Mouse (Mus musculus): ENCODE results near the gene Rybp. TPM values are rescaled to one million over a fixed set of nuclear protein-coding genes. Genes with fewer than 3 reads are reported as not detected.

Rybp gene
- polyA plus RNA-seq, 1 experiment from 2014 or later, result 9.8 TPM

GRCm38 (mm10) chr6:100278841-100279240, 8.4 kb downstream of the Rybp start:
- Histone ChIP-seq H3K27ac (ENCODE audit: low read depth, low read length) (no peak overlapping the region), H3K27me3 (ENCODE audit: control insufficient read depth, insufficient read depth, low read length) (no peaks in the 10 kb centered on the region), H3K4me2 (replicated peaks; ENCODE audit: low read depth, low read length) (no peak overlapping the region), H3K9me3 (ENCODE audit: control insufficient read depth, low read length) (no peaks in the 10 kb centered on the region), H3K9ac (ENCODE audit: low read depth, low read length) (no peak overlapping the region), H3K4me1 (replicated peaks; ENCODE audit: control insufficient read depth, insufficient read depth, low read length) (0 out of 2 replicates have a peak, but pooled peaks cover 2% of the 10 kb centered on the region), H3K36me3 (ENCODE audit: control insufficient read depth, insufficient read depth, low read length) (no peaks in the 10 kb centered on the region), H3K4me3 (ENCODE audit: low read depth, low read length) (no peak overlapping the region)
- 84% methylated on average over 1 of the region's 1 CpGs for WGBS
- ATAC-seq (ENCODE audit: low FRiP score) (no peak), DNase-seq (ENCODE audit: low spot score) (no peak)

GRCm38 (mm10) chr6:100276344-100276743, 10.9 kb downstream of the Rybp start:
- ATAC-seq (ENCODE audit: low FRiP score), result no peak
- Histone ChIP-seq H3K4me2 (replicated peaks; ENCODE audit: low read depth, low read length) (no peak overlapping the region), H3K27ac (ENCODE audit: low read depth, low read length) (no peak overlapping the region), H3K36me3 (ENCODE audit: control insufficient read depth, insufficient read depth, low read length) (no peaks in the 10 kb centered on the region), H3K9me3 (ENCODE audit: control insufficient read depth, low read length) (no peaks in the 10 kb centered on the region), H3K4me3 (ENCODE audit: low read depth, low read length) (no peak overlapping the region), H3K4me1 (replicated peaks; ENCODE audit: control insufficient read depth, insufficient read depth, low read length) (0 out of 2 replicates have a peak, but pooled peaks cover 2% of the 10 kb centered on the region), H3K27me3 (ENCODE audit: control insufficient read depth, insufficient read depth, low read length) (no peaks in the 10 kb centered on the region), H3K9ac (ENCODE audit: low read depth, low read length) (no peak overlapping the region)
- DNase-seq (ENCODE audit: low spot score), result no peak
- 86% methylated on average over 3 of the region's 3 CpGs for WGBS

- Histone ChIP-seq H3K36me3 (ENCODE audit: control insufficient read depth, insufficient read depth, low read length) (no peaks in the 10 kb centered on the region), H3K4me2 (replicated peaks; ENCODE audit: low read depth, low read length) (no peak overlapping the region), H3K27me3 (ENCODE audit: control insufficient read depth, insufficient read depth, low read length) (no peaks in the 10 kb centered on the region), H3K4me1 (replicated peaks; ENCODE audit: control insufficient read depth, insufficient read depth, low read length) (0 out of 2 replicates have a peak, but pooled peaks cover 2% of the 10 kb centered on the region), H3K9ac (ENCODE audit: low read depth, low read length) (no peak overlapping the region), H3K4me3 (ENCODE audit: low read depth, low read length) (no peak overlapping the region), H3K9me3 (ENCODE audit: control insufficient read depth, low read length) (no peaks in the 10 kb centered on the region), H3K27ac (ENCODE audit: low read depth, low read length) (no peak overlapping the region)
- DNase-seq (ENCODE audit: low spot score), result no peak
- no peak for ATAC-seq (ENCODE audit: low FRiP score)
Observed at GRCm38 (mm10) chr6:100275643-100276042, 11.6 kb downstream of the Rybp start.

- ATAC-seq (ENCODE audit: low FRiP score), result no peak
- 68% methylated on average over 1 of the region's 1 CpGs for WGBS
- Histone ChIP-seq H3K27ac (ENCODE audit: low read depth, low read length) (no peak overlapping the region), H3K9ac (ENCODE audit: low read depth, low read length) (no peak overlapping the region), H3K27me3 (ENCODE audit: control insufficient read depth, insufficient read depth, low read length) (no peaks in the 10 kb centered on the region), H3K36me3 (ENCODE audit: control insufficient read depth, insufficient read depth, low read length) (no peaks in the 10 kb centered on the region), H3K4me3 (ENCODE audit: low read depth, low read length) (no peak overlapping the region), H3K9me3 (ENCODE audit: control insufficient read depth, low read length) (no peaks in the 10 kb centered on the region), H3K4me1 (replicated peaks; ENCODE audit: control insufficient read depth, insufficient read depth, low read length) (0 out of 2 replicates have a peak, but pooled peaks cover 2% of the 10 kb centered on the region), H3K4me2 (replicated peaks; ENCODE audit: low read depth, low read length) (no peak overlapping the region)
- DNase-seq (ENCODE audit: low spot score), result no peak
Observed at GRCm38 (mm10) chr6:100273556-100273955, 13.7 kb downstream of the Rybp start.

GRCm38 (mm10) chr6:100271992-100272391, 15.3 kb downstream of the Rybp start:
- Histone ChIP-seq H3K4me2 (replicated peaks; ENCODE audit: low read depth, low read length) (no peak overlapping the region), H3K4me3 (ENCODE audit: low read depth, low read length) (no peak overlapping the region), H3K27ac (ENCODE audit: low read depth, low read length) (no peak overlapping the region), H3K4me1 (replicated peaks; ENCODE audit: control insufficient read depth, insufficient read depth, low read length) (0 out of 2 replicates have a peak, but pooled peaks cover under 1% of the 10 kb centered on the region), H3K27me3 (ENCODE audit: control insufficient read depth, insufficient read depth, low read length) (no peaks in the 10 kb centered on the region), H3K9me3 (ENCODE audit: control insufficient read depth, low read length) (no peaks in the 10 kb centered on the region), H3K9ac (ENCODE audit: low read depth, low read length) (no peak overlapping the region), H3K36me3 (ENCODE audit: control insufficient read depth, insufficient read depth, low read length) (no peaks in the 10 kb centered on the region)
- DNase-seq (ENCODE audit: low spot score) (no peak), ATAC-seq (ENCODE audit: low FRiP score) (no peak)
- WGBS, result 82% methylated on average over 3 of the region's 3 CpGs

GRCm38 (mm10) chr6:100270765-100271164, 16.5 kb downstream of the Rybp start:
- DNase-seq (ENCODE audit: low spot score), result no peak

GRCm38 (mm10) chr6:100259607-100260006, 27.7 kb downstream of the Rybp start:
- no peak for DNase-seq (ENCODE audit: low spot score)
- Histone ChIP-seq H3K27ac (ENCODE audit: low read depth, low read length) (no peak overlapping the region), H3K4me3 (ENCODE audit: low read depth, low read length) (no peak overlapping the region), H3K9ac (ENCODE audit: low read depth, low read length) (no peak overlapping the region), H3K27me3 (ENCODE audit: control insufficient read depth, insufficient read depth, low read length) (no peaks in the 10 kb centered on the region), H3K4me2 (replicated peaks; ENCODE audit: low read depth, low read length) (no peak overlapping the region), H3K4me1 (replicated peaks; ENCODE audit: control insufficient read depth, insufficient read depth, low read length) (no peaks in the 10 kb centered on the region), H3K9me3 (ENCODE audit: control insufficient read depth, low read length) (no peaks in the 10 kb centered on the region), H3K36me3 (ENCODE audit: control insufficient read depth, insufficient read depth, low read length) (no peaks in the 10 kb centered on the region)
- no peak for ATAC-seq (ENCODE audit: low FRiP score)
- WGBS, result 95% methylated on average over 1 of the region's 1 CpGs

More at GRCm38 (mm10) chr6:100270765-100271164, 16.5 kb downstream of the Rybp start:
- Histone ChIP-seq H3K27me3 (ENCODE audit: control insufficient read depth, insufficient read depth, low read length) (no peaks in the 10 kb centered on the region), H3K4me2 (replicated peaks; ENCODE audit: low read depth, low read length) (no peak overlapping the region), H3K27ac (ENCODE audit: low read depth, low read length) (no peak overlapping the region), H3K4me1 (replicated peaks; ENCODE audit: control insufficient read depth, insufficient read depth, low read length) (no peaks in the 10 kb centered on the region), H3K9me3 (ENCODE audit: control insufficient read depth, low read length) (no peaks in the 10 kb centered on the region), H3K36me3 (ENCODE audit: control insufficient read depth, insufficient read depth, low read length) (no peaks in the 10 kb centered on the region), H3K4me3 (ENCODE audit: low read depth, low read length) (no peak overlapping the region), H3K9ac (ENCODE audit: low read depth, low read length) (no peak overlapping the region)
- 84% methylated on average over 2 of the region's 2 CpGs for whole genome bisulfite sequencing
- no peak for ATAC-seq (ENCODE audit: low FRiP score)

- H3K4me1 ChIP-seq (replicated peaks; ENCODE audit: control insufficient read depth, insufficient read depth, low read length), result no peaks in the 10 kb centered on the region
- DNase-seq (ENCODE audit: low spot score), result no peak
Observed at GRCm38 (mm10) chr6:100258278-100258677, 29.0 kb downstream of the Rybp start.

GRCm38 (mm10) chr6:100255411-100255810, 31.9 kb downstream of the Rybp start:
- Histone ChIP-seq H3K4me3 (ENCODE audit: low read depth, low read length) (no peak overlapping the region), H3K9ac (ENCODE audit: low read depth, low read length) (no peak overlapping the region), H3K4me1 (replicated peaks; ENCODE audit: control insufficient read depth, insufficient read depth, low read length) (no peaks in the 10 kb centered on the region), H3K27ac (ENCODE audit: low read depth, low read length) (no peak overlapping the region), H3K27me3 (ENCODE audit: control insufficient read depth, insufficient read depth, low read length) (no peaks in the 10 kb centered on the region), H3K9me3 (ENCODE audit: control insufficient read depth, low read length) (no peaks in the 10 kb centered on the region), H3K36me3 (ENCODE audit: control insufficient read depth, insufficient read depth, low read length) (no peaks in the 10 kb centered on the region), H3K4me2 (replicated peaks; ENCODE audit: low read depth, low read length) (no peak overlapping the region)
- DNase-seq (ENCODE audit: low spot score), result no peak
- WGBS, result 100% methylated on average over 1 of the region's 1 CpGs
- ATAC-seq (ENCODE audit: low FRiP score), result no peak

More at GRCm38 (mm10) chr6:100258278-100258677, 29.0 kb downstream of the Rybp start:
- H3K9ac ChIP-seq (ENCODE audit: low read depth, low read length), result no peak overlapping the region
- no peak overlapping the region for H3K4me2 ChIP-seq (replicated peaks; ENCODE audit: low read depth, low read length)
- no peaks in the 10 kb centered on the region for H3K9me3 ChIP-seq (ENCODE audit: control insufficient read depth, low read length)
- no peak overlapping the region for H3K4me3 ChIP-seq (ENCODE audit: low read depth, low read length)
- no peak overlapping the region for H3K27ac ChIP-seq (ENCODE audit: low read depth, low read length)
- no peaks in the 10 kb centered on the region for H3K27me3 ChIP-seq (ENCODE audit: control insufficient read depth, insufficient read depth, low read length)
- no peak for ATAC-seq (ENCODE audit: low FRiP score)
- no peaks in the 10 kb centered on the region for H3K36me3 ChIP-seq (ENCODE audit: control insufficient read depth, insufficient read depth, low read length)
